Mouse (Mus musculus) limb, embryonic 10.5 days (tissue): ENCODE measurements around the gene Ehd1. TPM values are rescaled to one million over a fixed set of nuclear protein-coding genes. Genes with fewer than 3 reads are reported as not detected.

Experiments
- DNase-seq: peaks from one replicate; pipeline ENCODE4 v3.0.0-alpha.2; 2017; ENCODE audit warnings: low spot score
- H3K27ac ChIP-seq: fragments of 300-500 bp; sonication (generic); 2 replicates; pipeline ENCODE4 v1.5.1; 2016; ENCODE audit warnings: mild to moderate bottlenecking
- H3K27me3 ChIP-seq: fragments of 300-500 bp; sonication (generic); 2 replicates; pipeline ENCODE4 v1.6.1; 2016; ENCODE audit warnings: low read depth, mild to moderate bottlenecking; ENCODE audit not compliant: poor library complexity, severe bottlenecking
- H3K36me3 ChIP-seq: fragments of 300-500 bp; sonication (generic); 2 replicates; pipeline ENCODE4 v1.6.1; 2016; ENCODE audit warnings: mild to moderate bottlenecking, moderate library complexity
- H3K4me1 ChIP-seq: fragments of 300-500 bp; sonication (generic); 2 replicates; pipeline ENCODE4 v1.6.1; 2016
- H3K4me3 ChIP-seq: fragments of 300-500 bp; sonication (generic); 2 replicates; pipeline ENCODE4 v1.5.1; 2016; ENCODE audit warnings: mild to moderate bottlenecking, moderate library complexity
- H3K9me3 ChIP-seq: fragments of 300-500 bp; sonication (generic); replicated peaks from 2 replicates; pipeline ENCODE4 v1.6.1; 2016; ENCODE audit warnings: mild to moderate bottlenecking
- WGBS: fragments of 180-500 bp; shearing (Covaris S2); methylation state at CpG from one replicate; pipeline ENCODE4 v1.1.7; 2016; 5-methylcytosine and 5-hydroxymethylcytosine counted together
- microRNA counts: library from miRNA; unstranded; fragments of <30 nt; microRNA quantifications from one replicate; lab custom pipeline; 2017
- microRNA-seq: library from miRNA; unstranded; fragments of <30 nt; microRNA quantifications from one replicate; pipeline ENCODE4, GENCODE M21; 2017
- polyA plus RNA-seq: library from polyadenylated mRNA; unstranded; fragments of >200 nt; fragmentation: Nextera tagmentation; extraction: Ambion mirVana; gene quantifications from 2 replicates; pipeline ENCODE4 v1.2.1, GENCODE M21; 2016

Gene Ehd1
- polyA plus RNA-seq, 1 experiment from 2014 or later = 72.5 TPM

- 36% methylated on average over 9 of the region's 9 CpGs for WGBS
- H3K4me3 ChIP-seq = peak overlapping the region; percentile 12; the same call in 1 of the 2 replicates
- peaks cover 40% of the 10 kb centered on the region for H3K4me1 ChIP-seq
- no peak for DNase-seq
- H3K36me3 ChIP-seq = peaks cover 62% of the 10 kb centered on the region
- H3K27me3 ChIP-seq = no peaks in the 10 kb centered on the region
- H3K27ac ChIP-seq = peak overlapping the region; percentile 78
- no peaks in the 10 kb centered on the region for H3K9me3 ChIP-seq
These were observed 72.2 kb downstream of the Ehd1 start for GRCm38 (mm10) chr19:6348717-6349116.

- Histone ChIP-seq H3K9me3 (no peaks in the 10 kb centered on the region), H3K36me3 (peaks cover 62% of the 10 kb centered on the region), H3K4me1 (peaks cover 40% of the 10 kb centered on the region), H3K4me3 (peak overlapping the region; percentile 12; the same call in 1 of the 2 replicates), H3K27ac (peak overlapping the region; percentile 78), H3K27me3 (no peaks in the 10 kb centered on the region)
- peak; percentile 60 for DNase-seq
- 21% methylated on average over 14 of the region's 14 CpGs for WGBS
These were observed 72.9 kb downstream of the Ehd1 start for GRCm38 (mm10) chr19:6349215-6349983.

MicroRNAs encoded within 50 kb of the gene (microRNA counts, 519-probe panel; counts per million panel counts)
- 684 counts per million, percentile 72 among the panel's probes with 10 or more counts for microRNA mmu-miR-192 (lab: Ali Mortazavi, UCI)

Small RNAs within 50 kb of the gene (microRNA-seq; reads per million reads assigned to microRNA genes)
- 62.1 reads per million, percentile 44 among the genes with 10 or more reads in this experiment for gene Mir192
- gene Mir194-2 = 41.9 reads per million, percentile 39 among the genes with 10 or more reads in this experiment
- not detected for gene Mir6989

Other genes starting within 250 kb of the Ehd1 start
- 36.9 and 38.6 TPM in 2 replicates for gene Syvn1, start 230.1 kb upstream of the Ehd1 start, polyA plus RNA-seq
- gene Mrpl49, start 218.9 kb upstream of the Ehd1 start, polyA plus RNA-seq = 90.3 and 91.4 TPM in 2 replicates
- 820 and 955 TPM in 2 replicates for gene Fau, start 218.9 kb upstream of the Ehd1 start, polyA plus RNA-seq
- gene Znhit2, start 215.5 kb upstream of the Ehd1 start, polyA plus RNA-seq = 35.2 and 36.1 TPM in 2 replicates
- gene Tm7sf2, start 208.4 kb upstream of the Ehd1 start, polyA plus RNA-seq = 24.4 and 28.8 TPM in 2 replicates
- 62.1 and 75.7 TPM in 2 replicates for gene Vps51, start 199.5 kb upstream of the Ehd1 start, polyA plus RNA-seq
- gene Tmem262, start 196.7 kb upstream of the Ehd1 start, polyA plus RNA-seq = not detected in 2 replicates
- gene Gm28374, start 194.5 kb upstream of the Ehd1 start, polyA plus RNA-seq = 1.3 and 1.6 TPM in 2 replicates
- gene Zfpl1, start 191.8 kb upstream of the Ehd1 start, polyA plus RNA-seq = 74.3 and 85.4 TPM in 2 replicates
- 70.6 and 76.4 TPM in 2 replicates for gene Cdca5, start 191.7 kb upstream of the Ehd1 start, polyA plus RNA-seq
- gene AC131692.1, start 182.3 kb upstream of the Ehd1 start, polyA plus RNA-seq = 0.56 and 0.89 TPM in 2 replicates
- 0.54 and 0.75 TPM in 2 replicates for gene Naaladl1, start 170.9 kb upstream of the Ehd1 start, polyA plus RNA-seq
- 65.4 and 73.3 TPM in 2 replicates for gene Sac3d1, start 158.1 kb upstream of the Ehd1 start, polyA plus RNA-seq
- gene Snx15, start 148.4 kb upstream of the Ehd1 start, polyA plus RNA-seq = 25.7 and 28.7 TPM in 2 replicates
- not detected in 2 replicates for gene Batf2, start 135.7 kb upstream of the Ehd1 start, polyA plus RNA-seq
- gene Arl2, start 135.2 kb upstream of the Ehd1 start, polyA plus RNA-seq = 97.0 and 112 TPM in 2 replicates
- gene Majin, start 92.3 kb upstream of the Ehd1 start, polyA plus RNA-seq = not detected in 2 replicates
- gene Gpha2, start 50.3 kb upstream of the Ehd1 start, polyA plus RNA-seq = 0.97 and 2.1 TPM in 2 replicates
- gene Ppp2r5b, start 40.9 kb upstream of the Ehd1 start, polyA plus RNA-seq = 16.6 and 17.2 TPM in 2 replicates
- 11.4 and 13.0 TPM in 2 replicates for gene Atg2a, start 35.1 kb upstream of the Ehd1 start, polyA plus RNA-seq
- 0.15 and 0.38 TPM in 2 replicates for gene Cdc42bpg, start 29.7 kb downstream of the Ehd1 start, polyA plus RNA-seq
- gene Men1, start 58.3 kb downstream of the Ehd1 start, polyA plus RNA-seq = 118 and 120 TPM in 2 replicates
- gene Map4k2, start 64.4 kb downstream of the Ehd1 start, polyA plus RNA-seq = 10.4 and 15.2 TPM in 2 replicates
- gene Sf1, start 87.0 kb downstream of the Ehd1 start, polyA plus RNA-seq = 193 and 206 TPM in 2 replicates
- 2.5 and 3.0 TPM in 2 replicates for gene Pygm, start 107.7 kb downstream of the Ehd1 start, polyA plus RNA-seq
- 14.6 and 16.7 TPM in 2 replicates for gene Rasgrp2, start 122.6 kb downstream of the Ehd1 start, polyA plus RNA-seq
- 0.78 and 1.5 TPM in 2 replicates for gene Nrxn2, start 142.0 kb downstream of the Ehd1 start, polyA plus RNA-seq